Mouse (Mus musculus) midbrain, embryonic 10.5 days (tissue): ENCODE measurements at regions not wholly inside any gene's neighbourhood (a gene's known extent, or its start where the extent isn't known, plus 50 kb on each side); places are given as distances from the start of the nearest gene placed in this dataset.

ENCODE experiments used
- DNase-seq: peaks from one replicate; pipeline ENCODE4 v3.0.0-alpha.2; 2017; ENCODE audit warnings: low spot score
- H3K27ac ChIP-seq: fragments of 300-500 bp; sonication (generic); replicated peaks from 2 replicates; pipeline ENCODE4 v1.5.1; 2016; ENCODE audit warnings: mild to moderate bottlenecking
- H3K27me3 ChIP-seq: fragments of 300-500 bp; sonication (generic); 2 replicates; pipeline ENCODE4 v1.6.1; 2016; ENCODE audit warnings: low read depth, mild to moderate bottlenecking; ENCODE audit not compliant: poor library complexity, severe bottlenecking
- H3K36me3 ChIP-seq: fragments of 300-500 bp; sonication (generic); 2 replicates; pipeline ENCODE4 v1.6.1; 2016; ENCODE audit warnings: mild to moderate bottlenecking, moderate library complexity
- H3K4me1 ChIP-seq: fragments of 300-500 bp; sonication (generic); 2 replicates; pipeline ENCODE4 v1.6.1; 2016
- H3K4me3 ChIP-seq: fragments of 300-500 bp; sonication (generic); 2 replicates; pipeline ENCODE4 v1.5.1; 2016; ENCODE audit warnings: mild to moderate bottlenecking, moderate library complexity
- H3K9me3 ChIP-seq: fragments of 300-500 bp; sonication (generic); replicated peaks from 2 replicates; pipeline ENCODE4 v1.6.1; 2016; ENCODE audit warnings: mild to moderate bottlenecking
- WGBS: fragments of 180-500 bp; shearing (Covaris S2); methylation state at CpG from one replicate; pipeline ENCODE4 v1.1.7; 2016; 5-methylcytosine and 5-hydroxymethylcytosine counted together

DNA sequence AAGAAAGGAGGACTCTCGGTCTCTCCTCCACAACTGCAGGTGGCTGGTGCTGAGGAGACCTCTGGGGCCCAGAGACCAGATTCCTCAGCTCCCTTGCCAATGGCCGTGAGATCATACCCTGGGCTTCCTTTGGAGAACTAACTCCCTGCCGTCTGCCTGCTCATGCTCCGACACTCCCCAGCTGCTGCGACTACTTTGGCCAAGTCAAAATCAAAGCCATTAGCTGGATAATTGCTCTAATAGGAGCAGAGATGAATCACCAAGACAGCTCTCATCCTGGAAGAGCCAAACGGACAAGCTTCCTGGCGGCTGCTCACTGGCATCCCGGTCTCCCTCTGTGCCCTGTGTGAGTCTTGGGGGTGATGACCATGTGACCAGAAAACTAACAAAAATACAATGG, 198.3 kb upstream of the A430005L14Rik start:
- no peak overlapping the region for H3K4me3 ChIP-seq
- no peak for DNase-seq
- H3K36me3 ChIP-seq = no peaks in the 10 kb centered on the region
- no peaks in the 10 kb centered on the region for H3K27me3 ChIP-seq
- H3K9me3 ChIP-seq = no peaks in the 10 kb centered on the region; the same call in 1 of the 2 replicates
- H3K4me1 ChIP-seq = 0 out of 2 replicates have a peak, but pooled peaks cover 2% of the 10 kb centered on the region
- 88% methylated on average over 8 of the region's 8 CpGs for WGBS
- no peak overlapping the region for H3K27ac ChIP-seq

- 0 out of 2 replicates have a peak, but pooled peaks cover 4% of the 10 kb centered on the region for H3K4me1 ChIP-seq
- WGBS = 88% methylated on average over 4 of the region's 4 CpGs
- H3K36me3 ChIP-seq = no peaks in the 10 kb centered on the region
- H3K9me3 ChIP-seq = no peaks in the 10 kb centered on the region; the same call in 1 of the 2 replicates
- H3K27ac ChIP-seq = no peak overlapping the region
- H3K4me3 ChIP-seq = no peak overlapping the region
- DNase-seq = no peak
- H3K27me3 ChIP-seq = no peaks in the 10 kb centered on the region
Observed at GRCm38 (mm10) chr4:153760934-153761333, 196.1 kb upstream of the A430005L14Rik start.

DNA sequence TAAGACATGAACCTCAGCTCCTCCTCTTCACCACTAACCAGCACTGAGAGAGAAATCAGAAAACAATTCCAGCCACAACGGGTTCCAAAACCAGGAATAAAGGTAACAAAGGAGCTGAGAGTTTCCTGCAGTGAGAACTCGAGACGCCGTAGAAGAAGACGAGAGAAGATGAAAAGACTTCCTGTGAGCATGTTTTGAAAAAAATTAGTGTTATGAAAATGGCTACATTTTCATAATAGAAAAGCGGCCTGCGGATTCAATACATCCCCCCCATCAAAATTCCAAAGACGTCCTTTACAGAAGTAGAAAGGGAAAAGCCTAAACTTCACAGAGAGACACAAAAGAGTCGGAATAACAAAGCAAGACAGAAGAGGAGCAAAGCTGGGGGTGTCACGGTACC, 193.6 kb upstream of the A430005L14Rik start:
- no peaks in the 10 kb centered on the region for H3K27me3 ChIP-seq
- no peaks in the 10 kb centered on the region for H3K36me3 ChIP-seq
- no peak for DNase-seq
- no peak overlapping the region for H3K4me3 ChIP-seq
- WGBS = 79% methylated on average over 10 of the region's 10 CpGs
- H3K27ac ChIP-seq = no peak overlapping the region
- H3K4me1 ChIP-seq = peaks cover 10% of the 10 kb centered on the region
- H3K9me3 ChIP-seq = no peaks in the 10 kb centered on the region; the same call in 1 of the 2 replicates

GRCm38 (mm10) chr4:153767713-153768112, 189.3 kb upstream of the A430005L14Rik start:
- Histone ChIP-seq H3K4me3 (no peak overlapping the region), H3K4me1 (peaks cover 43% of the 10 kb centered on the region), H3K36me3 (no peaks in the 10 kb centered on the region), H3K27me3 (no peaks in the 10 kb centered on the region), H3K9me3 (no peaks in the 10 kb centered on the region; the same call in 1 of the 2 replicates), H3K27ac (peak overlapping the region; percentile 39; the same call in 1 of the 2 replicates)
- no peak for DNase-seq
- WGBS = 90% methylated on average over 9 of the region's 9 CpGs

- no peak overlapping the region for H3K4me3 ChIP-seq
- no peaks in the 10 kb centered on the region; the same call in 1 of the 2 replicates for H3K9me3 ChIP-seq
- no peak for DNase-seq
- peaks cover 43% of the 10 kb centered on the region for H3K4me1 ChIP-seq
- peak overlapping the region; percentile 39; the same call in 1 of the 2 replicates for H3K27ac ChIP-seq
- no peaks in the 10 kb centered on the region for H3K36me3 ChIP-seq
- WGBS = 58% methylated on average over 3 of the region's 3 CpGs
- H3K27me3 ChIP-seq = no peaks in the 10 kb centered on the region
Observed at GRCm38 (mm10) chr4:153768350-153768749, 188.7 kb upstream of the A430005L14Rik start.

DNA sequence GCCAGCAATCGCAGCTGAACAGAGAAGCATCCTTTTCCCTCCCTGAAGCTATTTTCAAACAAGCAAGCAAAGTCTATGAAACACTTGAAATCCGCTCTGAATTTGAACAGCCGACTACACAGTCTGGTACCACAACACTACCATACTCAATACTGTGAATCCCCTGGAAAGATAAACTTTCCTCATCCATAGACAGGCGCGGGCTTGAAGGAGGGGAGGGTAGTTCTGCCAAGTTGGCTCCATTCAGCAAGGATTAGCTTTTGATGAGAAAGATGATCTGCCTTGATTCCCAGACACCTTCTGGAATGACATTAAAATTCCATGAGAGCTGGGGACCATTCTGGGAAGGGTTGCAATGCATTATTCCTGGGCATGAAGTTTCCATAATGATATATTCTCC, 186.4 kb upstream of the A430005L14Rik start:
- no peak overlapping the region for H3K4me3 ChIP-seq
- H3K27ac ChIP-seq = no peak overlapping the region
- H3K27me3 ChIP-seq = no peaks in the 10 kb centered on the region
- DNase-seq = no peak
- peaks cover 40% of the 10 kb centered on the region for H3K4me1 ChIP-seq
- 61% methylated on average over 5 of the region's 5 CpGs for WGBS
- no peaks in the 10 kb centered on the region for H3K9me3 ChIP-seq
- H3K36me3 ChIP-seq = no peaks in the 10 kb centered on the region

GRCm38 (mm10) chr4:153780501-153780900, 176.5 kb upstream of the A430005L14Rik start:
- H3K4me3 ChIP-seq = no peak overlapping the region
- no peaks in the 10 kb centered on the region for H3K27me3 ChIP-seq
- peaks cover 16% of the 10 kb centered on the region for H3K4me1 ChIP-seq
- no peaks in the 10 kb centered on the region for H3K36me3 ChIP-seq
- no peaks in the 10 kb centered on the region for H3K9me3 ChIP-seq
- 75% methylated on average over 2 of the region's 2 CpGs for WGBS
- H3K27ac ChIP-seq = no peak overlapping the region
- no peak for DNase-seq

- H3K27ac ChIP-seq = no peak overlapping the region
- H3K9me3 ChIP-seq = no peaks in the 10 kb centered on the region
- H3K4me1 ChIP-seq = peaks cover 24% of the 10 kb centered on the region
- no peaks in the 10 kb centered on the region for H3K27me3 ChIP-seq
- H3K36me3 ChIP-seq = no peaks in the 10 kb centered on the region
- no peak overlapping the region for H3K4me3 ChIP-seq
- no peak for DNase-seq
- 92% methylated on average over 7 of the region's 7 CpGs for WGBS
Observed at GRCm38 (mm10) chr4:153781271-153781670, 175.8 kb upstream of the A430005L14Rik start.

DNA sequence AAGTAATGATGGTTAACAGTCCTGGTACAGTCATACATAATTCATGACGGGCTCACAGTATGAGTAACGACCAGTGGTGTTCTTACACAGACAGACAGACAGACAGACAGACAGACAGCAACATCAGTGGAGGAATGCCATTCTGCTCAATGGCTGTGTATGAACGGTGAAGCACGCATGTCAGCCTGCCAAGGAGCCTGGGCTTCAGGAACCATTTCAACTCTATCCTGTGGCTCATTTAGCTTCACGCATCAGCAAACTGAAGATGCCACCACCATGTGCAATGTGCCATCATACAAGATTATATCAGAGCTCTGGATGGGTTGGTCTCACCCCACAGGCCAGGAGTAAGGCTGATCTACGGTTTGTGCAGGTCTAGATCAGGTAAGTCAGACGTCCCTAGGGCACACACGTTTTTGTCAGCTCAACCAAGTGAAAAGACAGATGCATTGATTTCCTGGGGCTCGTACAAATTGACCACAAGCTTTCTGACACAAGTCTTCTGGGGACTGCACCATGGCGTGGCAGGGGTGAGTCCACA, 175.0 kb upstream of the A430005L14Rik start:
- Histone ChIP-seq H3K9me3 (no peaks in the 10 kb centered on the region), H3K27ac (no peak overlapping the region), H3K4me1 (peaks cover 26% of the 10 kb centered on the region), H3K4me3 (no peak overlapping the region), H3K27me3 (no peaks in the 10 kb centered on the region), H3K36me3 (no peaks in the 10 kb centered on the region)
- 83% methylated on average over 10 of the region's 10 CpGs for WGBS
- DNase-seq = no peak

- Histone ChIP-seq H3K36me3 (no peaks in the 10 kb centered on the region), H3K4me1 (peaks cover 45% of the 10 kb centered on the region), H3K9me3 (no peaks in the 10 kb centered on the region), H3K27me3 (0 out of 2 replicates have a peak, but pooled peaks cover 6% of the 10 kb centered on the region), H3K27ac (peak overlapping the region; percentile 77), H3K4me3 (no peak overlapping the region)
- 90% methylated on average over 11 of the region's 11 CpGs for WGBS
- no peak for DNase-seq
Observed at GRCm38 (mm10) chr4:153784401-153784800, 172.6 kb upstream of the A430005L14Rik start.

GRCm38 (mm10) chr4:153785564-153785963, 171.5 kb upstream of the A430005L14Rik start:
- H3K27ac ChIP-seq = peak overlapping the region; percentile 77
- 48% methylated on average over 4 of the region's 4 CpGs for WGBS
- H3K4me3 ChIP-seq = no peak overlapping the region
- H3K4me1 ChIP-seq = peaks cover 56% of the 10 kb centered on the region
- 0 out of 2 replicates have a peak, but pooled peaks cover 6% of the 10 kb centered on the region for H3K27me3 ChIP-seq
- no peaks in the 10 kb centered on the region for H3K9me3 ChIP-seq
- peak; percentile 59 for DNase-seq
- H3K36me3 ChIP-seq = no peaks in the 10 kb centered on the region

GRCm38 (mm10) chr4:153792307-153792706, 164.7 kb upstream of the A430005L14Rik start:
- no peaks in the 10 kb centered on the region for H3K36me3 ChIP-seq
- no peak for DNase-seq
- 65% methylated on average over 13 of the region's 13 CpGs for WGBS
- H3K9me3 ChIP-seq = no peaks in the 10 kb centered on the region
- peak overlapping the region; percentile 28 for H3K27ac ChIP-seq
- H3K27me3 ChIP-seq = peaks cover 30% of the 10 kb centered on the region
- peaks cover 55% of the 10 kb centered on the region for H3K4me1 ChIP-seq
- no peak overlapping the region for H3K4me3 ChIP-seq

DNA sequence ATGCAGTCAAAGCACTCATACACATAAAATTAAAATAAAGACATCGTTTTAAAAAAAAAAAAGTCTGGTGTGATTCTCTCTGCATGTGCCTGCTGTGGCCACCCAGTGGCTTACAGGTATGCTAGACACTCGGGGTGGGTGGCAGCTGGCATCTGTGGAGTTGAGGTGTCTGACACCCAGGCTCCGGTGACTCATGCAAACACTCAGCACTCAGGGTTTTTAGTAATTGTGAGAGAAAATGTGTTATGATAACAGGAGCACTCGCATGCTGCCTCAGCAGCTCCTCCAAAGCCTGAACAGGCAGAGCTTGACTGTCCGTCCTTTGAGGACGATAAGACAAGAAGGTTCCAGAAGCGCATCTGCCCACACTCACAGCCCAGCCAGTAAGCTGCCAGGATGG, 159.0 kb upstream of the A430005L14Rik start:
- no peak for DNase-seq
- H3K36me3 ChIP-seq = no peaks in the 10 kb centered on the region
- 91% methylated on average over 7 of the region's 7 CpGs for WGBS
- no peak overlapping the region for H3K4me3 ChIP-seq
- no peak overlapping the region for H3K27ac ChIP-seq
- H3K4me1 ChIP-seq = peaks cover 3% of the 10 kb centered on the region; the same call in 1 of the 2 replicates
- peaks cover 15% of the 10 kb centered on the region for H3K27me3 ChIP-seq
- H3K9me3 ChIP-seq = no peaks in the 10 kb centered on the region
